Mouse (Mus musculus) cerebellum, adult 9-11 months (tissue): ENCODE measurements around the gene Tnfrsf9.
"Not testable (repeated sequence)": the region's sequence is repeated elsewhere in the genome, so short reads cannot be mapped to it uniquely, and the experiment has no call there.

Source experiments
- DNase-seq: peaks from one replicate; pipeline ENCODE4 v3.0.0; 2022

Gene Tnfrsf9

GRCm38 (mm10) chr4:150914290-150914733 lies at the start of gene Tnfrsf9, which contains the start of gene Park7:
TSS of gene Tnfrsf9 (plus strand) at chr4:150914562.
TSS of gene Park7 (minus strand) at chr4:150914437.
- DNase-seq, result peak; percentile 98

GRCm38 (mm10) chr4:150865371-150865770 lies 49.0 kb upstream of the Tnfrsf9 start:
- no peak for DNase-seq

GRCm38 (mm10) chr4:150866069-150866468 lies 48.3 kb upstream of the Tnfrsf9 start:
- no peak for DNase-seq

DNA sequence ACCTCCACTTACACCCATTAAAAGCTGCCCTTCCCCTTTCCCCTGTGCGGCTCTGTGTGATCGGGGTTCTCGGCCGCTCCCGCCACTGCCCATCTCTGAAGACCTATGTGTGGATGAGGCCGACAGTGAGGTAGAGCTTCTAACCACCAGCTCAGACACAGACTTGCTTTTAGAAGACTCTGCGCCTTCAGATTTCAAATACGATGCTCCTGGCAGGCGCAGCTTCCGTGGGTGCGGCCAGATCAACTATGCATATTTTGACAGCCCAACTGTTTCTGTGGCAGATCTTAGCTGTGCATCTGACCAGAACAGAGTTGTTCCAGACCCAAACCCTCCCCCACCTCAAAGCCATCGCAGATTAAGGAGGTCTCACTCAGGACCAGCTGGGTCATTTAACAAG lies 47.9 kb upstream of the Tnfrsf9 start:
- no peak for DNase-seq

- DNase-seq, result no peak
Observed at GRCm38 (mm10) chr4:150868161-150868560, 46.2 kb upstream of the Tnfrsf9 start.

- no peak for DNase-seq
Observed at GRCm38 (mm10) chr4:150868859-150869258, 45.5 kb upstream of the Tnfrsf9 start.

DNA sequence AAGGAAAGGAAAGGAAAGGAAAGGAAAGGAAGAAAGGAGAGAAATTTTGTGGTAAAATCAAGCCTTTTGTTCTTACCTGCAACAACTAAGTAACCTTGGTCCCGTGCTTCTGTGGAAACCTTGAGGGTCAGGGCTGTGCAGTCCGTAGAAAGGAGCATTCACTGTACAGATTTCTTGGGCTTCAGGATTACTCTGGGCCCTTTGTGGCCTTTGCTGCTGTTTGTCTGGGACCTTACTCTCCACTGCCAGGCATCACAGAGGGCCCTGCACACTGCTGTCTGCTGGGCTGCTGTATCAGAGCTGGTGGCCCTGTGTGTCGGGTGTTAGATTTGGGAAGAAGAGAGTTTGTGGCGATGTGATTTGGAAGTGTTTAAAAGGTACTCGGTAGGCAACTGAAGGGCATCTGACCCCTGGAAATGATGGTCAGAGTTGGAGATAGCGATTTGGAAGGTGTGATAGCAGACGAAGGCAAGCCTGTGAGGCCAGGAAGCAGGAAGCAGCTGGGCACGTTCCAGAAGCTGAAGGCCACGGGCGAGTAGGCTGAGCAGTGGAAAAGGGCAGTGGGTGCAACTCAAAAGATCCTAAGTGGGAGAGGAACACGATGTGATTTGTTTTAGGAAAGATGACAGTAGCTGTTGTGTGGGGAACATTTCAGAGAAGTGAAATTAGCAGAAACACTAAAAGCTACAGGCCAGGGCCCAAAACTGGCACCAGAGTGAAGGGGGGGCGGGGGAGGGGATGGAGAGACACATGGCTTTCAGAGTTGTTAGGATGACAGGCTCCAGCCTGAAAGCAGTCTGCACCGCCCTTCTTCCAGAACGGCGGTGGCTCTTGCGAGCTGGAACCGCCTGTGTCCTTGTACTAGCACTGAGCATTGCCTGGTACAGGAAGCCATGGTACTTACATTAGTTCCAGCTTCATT lies 44.8 kb upstream of the Tnfrsf9 start:
- no peak for DNase-seq

DNA sequence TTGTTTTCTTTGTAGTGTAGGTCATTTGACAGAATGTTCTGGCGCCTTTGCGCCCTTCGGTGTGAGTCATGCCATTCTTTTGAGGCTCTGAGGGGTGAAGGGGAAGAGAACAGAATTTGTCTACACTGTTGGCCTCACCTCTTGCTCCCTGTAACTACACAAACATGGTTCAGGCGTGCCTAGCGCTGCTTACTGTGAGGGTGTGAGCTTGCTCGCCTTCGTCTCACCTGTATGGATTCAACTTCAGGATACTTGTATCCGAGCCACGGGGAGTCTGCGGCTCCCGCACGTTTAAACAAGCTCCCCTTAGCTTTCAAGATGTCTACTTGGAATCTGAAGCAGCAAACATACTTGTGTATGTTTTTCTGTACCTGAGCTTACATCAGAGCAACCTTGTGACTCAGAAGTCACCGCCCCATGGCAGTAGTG lies 43.4 kb upstream of the Tnfrsf9 start:
- no peak for DNase-seq

GRCm38 (mm10) chr4:150871392-150872138 lies 42.8 kb upstream of the Tnfrsf9 start:
- DNase-seq, result no peak

- DNase-seq, result peak; percentile 22
Observed at GRCm38 (mm10) chr4:150872139-150872651, 42.2 kb upstream of the Tnfrsf9 start.

GRCm38 (mm10) chr4:150872681-150873080 lies 41.7 kb upstream of the Tnfrsf9 start:
- no peak for DNase-seq

DNA sequence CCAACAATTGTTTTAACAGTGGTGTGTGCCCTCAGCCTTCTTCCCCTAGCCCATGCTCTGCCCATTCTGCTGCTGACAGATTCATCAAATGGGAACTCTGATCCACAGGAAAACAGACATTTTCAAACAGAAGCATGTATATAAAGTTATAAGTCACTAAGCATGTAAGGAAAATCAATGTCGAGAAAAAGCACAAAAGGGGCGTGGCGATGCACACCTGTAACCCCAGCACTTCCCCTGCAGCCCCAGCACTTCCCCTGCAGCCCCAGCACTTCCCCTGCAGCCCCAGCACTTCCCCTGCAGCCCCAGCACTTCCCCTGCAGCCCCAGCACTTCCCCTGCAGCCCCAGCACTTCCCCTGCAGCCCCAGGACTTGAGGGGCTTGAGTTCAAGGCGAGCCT lies 39.9 kb upstream of the Tnfrsf9 start:
- not testable (repeated sequence) for DNase-seq

DNA sequence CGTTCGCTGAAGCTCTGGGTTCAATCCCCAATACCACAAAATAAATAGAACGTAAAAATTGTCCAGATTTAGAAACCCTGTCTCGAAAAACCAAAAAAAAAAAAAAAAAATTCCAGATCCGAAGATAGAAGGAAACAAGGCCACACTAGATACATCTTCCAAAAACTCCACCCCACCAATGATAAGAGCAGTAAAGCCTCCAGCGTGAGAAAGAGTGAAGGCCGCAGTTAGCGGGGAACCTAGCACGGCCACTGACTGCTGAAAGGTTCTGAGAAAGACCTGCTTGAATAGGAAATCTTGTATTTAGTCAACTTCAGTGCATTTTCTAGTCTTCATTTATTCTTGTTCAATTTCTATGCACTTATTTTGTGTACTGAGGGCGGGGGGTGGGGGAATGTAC lies 39.0 kb upstream of the Tnfrsf9 start:
- no peak for DNase-seq

GRCm38 (mm10) chr4:150879631-150880030 lies 34.7 kb upstream of the Tnfrsf9 start:
- no peak for DNase-seq

GRCm38 (mm10) chr4:150880364-150880763 lies 34.0 kb upstream of the Tnfrsf9 start:
- no peak for DNase-seq

DNA sequence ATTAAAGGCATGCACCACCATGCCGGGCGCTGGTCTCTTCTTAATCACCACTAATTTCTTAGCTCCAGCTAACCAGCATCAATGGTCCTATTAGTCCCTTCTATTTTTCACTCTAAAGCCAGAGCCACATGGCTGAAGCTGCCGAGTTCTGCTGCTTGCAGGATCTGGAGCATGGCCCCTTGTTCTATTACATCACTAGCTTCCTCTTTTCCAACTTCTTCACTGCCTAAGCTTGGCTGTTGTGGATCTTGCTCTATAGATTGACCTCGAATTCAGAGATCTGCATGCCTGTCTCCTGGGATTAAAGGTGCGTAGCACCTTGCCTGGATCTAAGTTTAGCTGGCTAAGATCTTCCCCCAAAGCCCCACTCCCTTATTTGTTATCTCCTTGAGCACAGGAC lies 31.7 kb upstream of the Tnfrsf9 start:
- DNase-seq, result no peak

DNA sequence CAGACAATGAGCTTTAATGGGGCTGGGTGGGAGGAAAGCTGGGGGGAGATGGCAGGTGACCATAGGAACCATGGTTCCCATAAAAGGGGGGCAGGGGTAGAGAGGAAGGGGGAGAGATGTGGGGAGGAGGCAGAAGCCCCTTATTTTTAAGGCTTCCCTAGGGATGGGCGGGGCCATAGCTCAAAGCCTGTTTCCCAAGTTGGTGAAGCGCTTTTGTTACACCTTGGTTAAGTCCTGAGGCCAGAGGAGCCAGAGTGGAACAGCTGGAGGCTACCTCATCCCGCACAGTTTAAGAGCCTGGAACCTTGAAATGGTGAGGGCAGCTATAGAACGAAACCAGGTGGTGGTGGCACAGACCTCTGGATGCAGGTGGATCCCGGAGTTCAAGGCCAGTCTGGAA lies 26.5 kb upstream of the Tnfrsf9 start:
- DNase-seq, result no peak

DNA sequence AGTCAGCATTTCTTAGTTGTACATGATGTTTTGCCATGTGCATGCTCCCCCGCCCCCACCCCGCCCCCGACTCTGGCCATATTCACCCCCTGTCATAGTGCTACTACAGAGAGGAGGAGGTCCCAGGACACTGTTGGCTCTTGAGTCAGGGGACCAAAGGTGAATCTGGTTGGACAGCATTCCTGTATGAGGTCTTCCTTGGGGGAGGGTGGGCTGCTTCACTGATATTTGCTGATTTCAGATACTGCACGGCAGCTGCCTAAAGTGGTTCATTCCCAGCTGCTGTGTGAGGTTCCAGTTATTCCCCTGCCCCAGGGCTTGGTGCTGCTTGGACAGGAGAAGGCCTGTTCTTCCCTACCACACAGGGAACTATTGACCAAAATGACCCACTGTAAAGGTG lies 25.9 kb upstream of the Tnfrsf9 start:
- no peak for DNase-seq

GRCm38 (mm10) chr4:150889273-150889954 lies 24.9 kb upstream of the Tnfrsf9 start:
- DNase-seq, result no peak

GRCm38 (mm10) chr4:150889955-150890315 lies 24.4 kb upstream of the Tnfrsf9 start:
- no peak for DNase-seq

GRCm38 (mm10) chr4:150891308-150891707 lies 23.1 kb upstream of the Tnfrsf9 start:
- DNase-seq, result no peak

GRCm38 (mm10) chr4:150894718-150895501 lies 19.5 kb upstream of the Tnfrsf9 start:
- DNase-seq, result no peak
